Mouse (Mus musculus): ENCODE measurements around the gene Pomgnt2.

The Pomgnt2 gene

DNA sequence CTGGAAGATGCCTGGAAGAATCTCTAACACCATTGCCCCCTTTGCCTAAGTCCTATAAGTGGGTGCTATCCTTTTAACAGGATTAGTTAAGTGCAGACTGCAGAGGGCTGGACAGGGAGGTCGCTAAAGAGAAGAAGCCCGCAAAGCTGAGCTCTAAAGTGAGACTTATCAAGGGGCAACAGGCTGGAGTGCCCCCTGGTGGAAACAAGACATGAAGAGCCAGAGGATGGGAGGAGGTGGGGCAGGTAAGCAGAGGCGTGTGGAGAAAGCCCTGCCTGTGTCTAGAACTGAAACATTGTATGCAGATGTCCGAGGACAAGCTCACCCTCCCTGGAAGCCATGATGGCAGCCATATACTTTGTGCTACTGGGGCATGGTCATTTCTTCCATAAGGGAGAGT, 16.7 kb upstream of the Pomgnt2 start:
- in situ Hi-C loops (cut with MboI, MseI), result no loop called here

DNA sequence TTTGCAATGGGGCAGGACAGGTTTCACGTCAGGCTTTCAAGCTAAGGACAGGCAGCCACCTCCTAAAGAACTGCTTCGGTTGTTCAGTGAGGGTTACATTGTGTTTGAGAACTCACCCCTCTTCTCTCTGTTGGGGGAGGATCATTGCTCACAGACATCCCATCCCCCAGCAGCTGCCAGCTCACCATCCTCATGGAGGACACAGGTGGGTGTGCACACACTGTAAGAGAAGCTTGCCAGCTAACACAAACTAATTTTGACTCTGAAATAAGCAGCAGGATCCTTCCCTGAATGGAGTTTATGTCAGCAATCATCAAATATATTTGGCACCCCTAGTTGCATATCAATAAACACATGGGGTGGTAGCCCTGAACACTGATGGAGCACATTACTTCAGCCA, 15.9 kb upstream of the Pomgnt2 start:
- in situ Hi-C loops (cut with MboI, MseI), result no loop called here

DNA sequence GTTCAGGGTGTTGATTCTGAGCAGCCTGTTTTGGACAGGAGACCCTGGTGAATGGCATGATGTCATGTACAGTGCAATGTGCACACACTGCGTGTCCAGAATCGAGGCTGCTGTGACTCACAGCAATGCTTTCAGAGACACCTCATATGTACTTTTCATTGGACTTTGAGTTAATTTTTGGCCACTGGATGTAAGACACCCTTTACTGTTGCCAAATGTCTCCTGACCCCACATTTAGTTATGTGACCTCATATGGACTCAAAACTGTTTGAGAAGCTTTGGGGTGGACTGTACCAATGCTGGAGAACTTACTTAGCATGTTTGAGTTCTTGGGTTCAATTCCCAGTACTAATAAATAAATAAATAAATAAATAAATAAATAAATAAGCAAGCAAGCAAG, 13.8 kb upstream of the Pomgnt2 start:
- in situ Hi-C loops (cut with MboI, MseI), result no loop called here

DNA sequence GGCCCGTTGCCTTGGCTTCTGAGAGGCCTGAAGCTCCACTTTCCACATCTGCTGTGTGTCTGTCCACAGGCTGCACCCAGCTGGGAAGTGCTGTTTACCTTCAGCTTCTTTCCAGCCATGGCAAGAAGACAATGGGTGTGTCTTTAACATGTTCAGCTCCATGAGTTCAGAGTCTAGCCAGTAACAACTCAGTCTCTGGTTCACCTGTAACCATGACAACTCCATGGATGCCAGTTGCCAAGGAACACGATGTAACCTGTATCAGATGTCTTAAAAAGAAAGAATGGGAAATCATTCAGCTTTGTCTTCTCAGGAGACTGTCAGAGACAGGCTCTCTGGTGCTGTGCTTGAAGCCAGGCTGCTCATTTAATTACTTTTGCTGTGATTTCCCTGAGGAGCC, 12.0 kb upstream of the Pomgnt2 start:
- in situ Hi-C loops (cut with MboI, MseI), result no loop called here

DNA sequence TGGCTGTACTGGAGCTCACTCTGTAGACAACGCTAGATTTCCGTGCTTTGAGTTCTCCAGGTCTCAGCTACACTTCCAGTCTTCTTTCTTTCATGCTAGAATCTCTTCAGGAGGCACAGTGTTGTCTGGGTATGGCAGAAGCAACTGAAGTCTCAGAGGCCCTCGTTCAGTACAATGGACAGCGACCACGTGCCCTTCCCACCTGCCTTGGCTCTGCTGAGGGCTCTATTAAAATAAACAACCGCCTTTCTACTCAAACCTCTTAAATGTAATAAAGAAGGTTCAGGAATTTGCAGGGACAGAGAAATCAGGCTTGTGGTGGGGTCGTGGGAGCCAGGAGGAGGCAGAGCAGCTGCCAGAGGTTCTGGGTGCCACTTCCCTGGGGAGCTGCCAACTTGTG, 9.7 kb upstream of the Pomgnt2 start:
- in situ Hi-C loops (cut with MboI, MseI), result no loop called here

DNA sequence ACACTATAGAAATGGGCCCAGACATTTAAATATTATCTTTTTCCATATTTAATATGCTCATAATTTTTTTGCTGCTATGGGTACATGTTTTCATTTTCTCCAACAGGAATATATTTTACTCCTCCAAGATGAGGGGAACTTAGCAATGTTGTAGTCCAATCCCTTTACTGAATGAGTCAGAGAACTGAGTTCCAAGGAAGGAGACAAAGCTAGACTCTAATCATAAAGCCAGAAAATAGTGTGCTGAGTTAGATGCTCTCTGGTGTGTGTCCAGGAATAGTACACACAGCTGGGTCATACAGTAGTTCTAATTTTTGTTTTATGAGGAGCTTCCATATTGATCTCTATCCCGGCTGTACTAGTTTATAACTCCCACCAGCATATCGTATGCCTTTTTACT, 9.3 kb upstream of the Pomgnt2 start:
- in situ Hi-C loops (cut with MboI, MseI), result no loop called here

DNA sequence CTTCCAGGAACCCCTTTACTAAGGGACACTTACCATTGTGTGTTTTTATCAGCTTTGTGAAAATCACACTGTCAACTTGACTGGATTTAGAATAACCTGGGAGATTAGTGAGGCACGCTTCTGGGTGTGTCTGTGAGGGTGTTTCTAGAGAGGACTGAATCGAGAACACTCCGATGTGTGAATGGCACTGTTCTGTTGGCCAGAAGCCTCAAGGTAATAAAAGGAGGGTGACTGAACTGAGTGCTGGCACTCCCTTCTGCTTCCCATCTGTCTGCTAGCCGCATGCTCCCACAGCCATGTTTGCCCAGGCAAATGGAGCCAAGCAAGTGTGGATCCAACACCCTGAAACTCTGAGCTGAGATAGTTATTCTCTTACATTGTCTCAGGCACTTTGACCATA, 1.1 kb upstream of the Pomgnt2 start:
- in situ Hi-C loops (cut with MboI, MseI), result loop anchor here (25.0 kb wide), 1 partner anchor 161 kb away; the partner anchor contains the start of gene Ccdc13

DNA sequence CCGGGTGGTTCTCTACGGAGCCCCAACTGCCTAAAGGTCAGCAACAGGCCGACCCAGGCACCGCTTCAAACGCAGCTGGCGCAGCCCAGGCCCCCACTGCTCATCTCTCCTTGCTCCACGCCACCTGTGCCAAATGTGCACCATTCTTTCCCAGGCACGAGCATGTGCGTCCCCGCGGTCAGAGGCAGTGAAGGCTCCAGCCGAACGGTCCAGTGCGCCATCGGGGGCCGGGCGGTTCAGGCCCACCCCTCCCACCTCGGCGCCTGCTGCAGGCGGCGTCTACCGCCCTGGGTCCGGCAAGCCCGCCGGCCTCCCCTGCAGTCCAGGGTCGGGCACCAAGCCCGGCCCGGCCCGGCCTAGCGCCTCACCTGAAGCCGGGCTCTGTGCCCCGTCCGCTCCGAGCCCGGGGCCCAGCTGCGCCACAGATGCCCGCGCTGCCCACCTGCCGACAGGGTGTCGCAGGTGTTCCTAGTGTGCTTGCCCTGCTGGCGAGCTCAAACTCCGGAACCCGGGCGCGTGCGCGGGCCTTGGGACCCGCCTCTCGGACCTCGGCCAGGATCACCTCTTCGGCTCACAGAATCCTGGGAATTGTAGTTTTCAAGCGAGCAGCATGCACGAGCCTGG, 1.3 kb downstream of the Pomgnt2 start:
- in situ Hi-C loops (cut with MboI, MseI), result loop anchor here (25.0 kb wide), 1 partner anchor 158 kb away; the partner anchor contains the start of gene Ccdc13

DNA sequence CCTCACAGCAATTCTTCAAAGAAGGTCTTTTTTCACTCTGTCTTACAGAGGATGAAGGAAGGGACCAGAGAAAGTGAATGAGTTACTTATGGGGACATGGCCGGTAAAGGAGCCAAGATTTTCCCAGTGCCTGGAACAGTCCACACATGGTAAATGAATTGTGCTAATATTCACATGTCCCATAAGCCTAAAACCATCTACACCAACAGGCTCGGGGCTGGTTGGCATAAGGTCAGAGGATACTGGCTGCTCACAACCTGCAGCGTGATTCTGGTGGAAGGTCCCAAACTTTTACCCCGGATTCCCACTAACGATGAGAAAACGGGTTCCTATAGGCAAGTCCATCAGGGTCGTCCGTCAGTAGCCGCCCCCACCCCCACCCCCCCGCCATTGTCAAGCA, 1.8 kb downstream of the Pomgnt2 start:
- in situ Hi-C loops (cut with MboI, MseI), result loop anchor here (25.0 kb wide), 1 partner anchor 158 kb away; the partner anchor contains the start of gene Ccdc13

DNA sequence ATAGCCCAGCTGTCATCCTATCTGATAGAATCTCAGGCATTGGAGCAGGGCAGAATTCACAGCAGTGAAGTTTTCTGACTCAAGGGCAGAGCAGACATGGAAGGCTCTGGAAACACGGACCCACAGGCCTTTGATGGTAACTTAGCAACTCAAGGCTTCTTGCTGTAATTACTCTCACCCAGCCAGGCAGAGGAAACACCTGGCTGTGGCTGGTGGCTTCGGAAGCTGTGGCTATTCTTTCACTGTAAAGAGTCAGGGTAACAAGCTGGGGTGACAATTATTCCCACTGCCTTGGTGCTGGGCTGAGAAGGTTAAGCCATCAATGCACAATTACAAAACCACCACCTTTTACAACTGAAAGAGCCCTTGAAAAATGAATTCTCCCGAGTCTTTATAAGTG, 3.9 kb downstream of the Pomgnt2 start:
- in situ Hi-C loops (cut with MboI, MseI), result loop anchor here (25.0 kb wide), 1 partner anchor 156 kb away; the partner anchor contains the start of gene Ccdc13

DNA sequence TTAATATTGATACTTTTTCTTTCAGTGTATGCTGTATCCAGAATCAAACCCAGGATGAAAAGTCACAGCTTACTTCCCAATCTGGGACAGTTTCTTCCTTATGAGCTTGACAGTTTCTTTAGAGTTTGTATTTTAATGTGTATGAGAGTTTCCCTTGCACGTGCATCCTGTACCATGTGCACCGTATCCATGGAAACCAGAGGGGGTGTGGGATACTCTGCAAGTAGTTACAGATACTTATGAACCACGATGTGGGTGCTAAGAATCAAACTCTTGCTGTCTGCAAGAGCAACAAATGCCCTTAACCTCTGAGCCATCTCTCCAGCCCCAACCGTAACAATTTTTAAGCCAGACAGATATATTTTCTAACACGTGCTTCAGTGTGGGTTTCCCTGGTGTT, 5.9 kb downstream of the Pomgnt2 start:
- in situ Hi-C loops (cut with MboI, MseI), result loop anchor here (25.0 kb wide), 1 partner anchor 154 kb away; the partner anchor contains the start of gene Ccdc13

DNA sequence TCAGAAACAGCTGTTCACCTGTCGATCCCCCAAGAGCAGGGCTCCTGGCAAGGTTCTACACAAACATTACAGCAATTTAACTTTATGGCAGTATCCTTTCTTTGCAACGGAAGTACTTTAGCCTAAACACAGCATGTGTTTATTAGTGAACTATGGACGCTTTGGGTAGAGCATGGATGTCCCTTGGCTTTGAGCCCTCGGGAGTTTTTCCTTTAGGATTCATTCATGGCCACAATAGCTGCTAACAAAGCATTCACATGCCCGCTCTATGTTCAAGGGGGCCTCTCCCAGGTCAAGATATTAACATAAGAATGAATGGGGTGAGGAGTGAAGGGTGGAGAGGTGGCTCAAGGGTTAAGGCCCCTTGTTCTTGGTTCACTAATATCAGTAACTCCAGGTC, 7.4 kb downstream of the Pomgnt2 start:
- in situ Hi-C loops (cut with MboI, MseI), result loop anchor here (5.0 to 25.0 kb wide), 2 partner anchors 107 to 152 kb away; partner anchors contain the start of gene Ccdc13

DNA sequence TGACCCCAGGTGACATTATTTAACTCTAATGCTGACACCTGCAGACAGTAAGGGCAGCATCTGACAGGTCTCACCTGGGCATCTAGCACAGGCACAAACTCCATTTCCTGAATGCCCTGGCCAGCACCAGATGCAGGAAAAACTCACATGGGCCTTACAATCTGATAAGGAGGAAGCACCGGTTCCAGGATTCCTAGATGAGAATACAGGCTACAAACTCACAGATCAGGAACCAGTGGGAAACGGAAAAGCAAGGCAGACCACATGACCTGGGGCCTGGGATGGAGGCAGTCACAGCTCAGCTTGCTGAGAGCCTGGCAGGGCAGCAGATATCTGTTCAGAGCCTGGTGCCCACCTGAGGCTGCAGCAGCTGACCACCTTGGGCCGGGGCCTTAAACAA, 8.0 kb downstream of the Pomgnt2 start:
- in situ Hi-C loops (cut with MboI, MseI), result loop anchor here (5.0 to 25.0 kb wide), 2 partner anchors 107 to 152 kb away; partner anchors contain the start of gene Ccdc13

DNA sequence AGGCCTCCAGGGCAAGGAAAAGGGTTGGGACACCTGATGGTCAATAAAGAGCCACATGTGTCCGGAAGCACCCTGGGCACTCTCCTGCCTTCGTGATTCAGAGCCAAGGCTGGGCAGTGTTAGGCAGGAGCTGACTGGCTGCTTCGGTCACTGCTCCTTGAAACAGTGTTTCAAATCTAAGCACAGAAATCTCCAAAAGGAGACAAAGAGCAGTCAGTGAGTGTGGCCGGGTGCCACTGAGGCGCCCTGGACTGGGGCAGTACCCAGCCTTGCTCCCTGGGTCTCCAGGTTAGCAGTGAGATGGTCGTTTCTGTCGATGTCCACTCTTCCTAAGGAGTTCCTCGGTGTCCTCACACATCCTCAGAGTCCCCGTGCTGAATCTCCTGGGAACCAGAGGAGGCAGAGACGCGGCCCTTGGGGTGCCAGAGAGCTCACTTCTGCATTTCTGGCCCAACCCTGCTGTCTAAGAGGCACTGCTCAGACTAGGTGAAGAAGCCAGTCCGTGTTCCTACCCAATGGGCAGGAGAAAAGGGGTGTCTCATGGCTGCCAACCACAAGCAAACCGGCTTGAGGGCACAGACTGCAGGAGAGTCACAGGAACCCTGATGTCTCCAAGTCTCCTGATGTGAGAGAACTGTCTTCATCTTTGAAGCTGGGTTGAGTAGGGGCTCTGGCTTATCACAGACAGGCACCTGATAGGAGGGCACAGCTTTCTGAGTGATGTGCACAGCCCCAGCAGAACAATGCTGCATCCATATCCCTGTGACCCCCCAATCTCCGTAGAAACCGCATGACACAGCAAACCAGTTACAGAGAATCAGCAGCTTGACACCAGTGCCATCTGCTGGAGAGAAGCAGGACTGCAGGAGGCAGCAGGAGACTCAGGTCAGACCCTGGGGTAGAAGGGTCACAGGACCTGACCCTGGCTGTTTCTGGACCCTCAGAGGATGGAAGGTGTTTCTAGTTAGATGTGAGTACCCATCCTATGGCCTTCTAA, 12.1 kb downstream of the Pomgnt2 start:
- in situ Hi-C loops (cut with MboI, MseI), result loop anchor here (5.0 to 25.0 kb wide), 2 partner anchors 102 to 147 kb away; partner anchors contain the start of gene Ccdc13

DNA sequence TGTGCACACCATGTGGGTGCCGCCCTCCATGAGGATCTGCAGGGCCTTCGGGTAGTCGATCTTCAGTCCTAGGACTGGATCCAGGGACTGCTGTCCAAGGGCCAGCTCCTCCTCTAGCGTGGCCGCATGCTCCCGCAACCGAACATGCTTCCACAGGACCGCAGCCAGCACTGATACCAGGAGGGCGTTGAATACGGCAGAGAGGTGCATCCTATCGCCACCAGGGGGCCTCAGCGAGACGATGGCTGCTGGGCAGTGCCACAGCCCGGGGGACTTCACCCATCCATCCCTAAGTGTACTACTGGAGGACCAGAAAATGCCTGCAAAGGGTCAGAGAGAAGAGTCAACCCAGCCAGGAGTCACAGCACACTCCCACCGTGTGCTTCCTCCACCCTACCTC, 13.4 kb downstream of the Pomgnt2 start:
- in situ Hi-C loops (cut with MboI, MseI), result loop anchor here (25.0 kb wide), 1 partner anchor 146 kb away; the partner anchor contains the start of gene Ccdc13

DNA sequence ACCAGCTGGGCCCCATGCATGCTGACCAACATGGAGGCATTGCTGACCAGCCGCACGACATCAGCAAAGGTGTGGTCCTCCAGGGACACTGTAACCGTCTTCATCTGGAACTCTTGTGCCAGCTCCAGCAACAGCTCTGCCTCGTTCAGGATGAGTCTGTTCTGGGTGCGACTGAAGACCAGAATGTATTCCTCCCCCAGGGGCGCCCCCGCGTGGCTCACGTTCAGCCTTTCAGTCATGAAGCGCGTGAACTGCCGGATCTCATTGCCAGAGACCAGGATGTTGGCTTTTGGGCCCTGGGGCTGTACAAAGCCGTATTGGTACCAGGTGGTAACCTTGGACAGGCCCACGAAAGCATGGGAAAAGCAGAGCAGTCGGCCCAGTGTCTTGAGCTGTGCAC, 14.2 kb downstream of the Pomgnt2 start:
- in situ Hi-C loops (cut with MboI, MseI), result loop anchor here (25.0 kb wide), 1 partner anchor 145 kb away; the partner anchor contains the start of gene Ccdc13

DNA sequence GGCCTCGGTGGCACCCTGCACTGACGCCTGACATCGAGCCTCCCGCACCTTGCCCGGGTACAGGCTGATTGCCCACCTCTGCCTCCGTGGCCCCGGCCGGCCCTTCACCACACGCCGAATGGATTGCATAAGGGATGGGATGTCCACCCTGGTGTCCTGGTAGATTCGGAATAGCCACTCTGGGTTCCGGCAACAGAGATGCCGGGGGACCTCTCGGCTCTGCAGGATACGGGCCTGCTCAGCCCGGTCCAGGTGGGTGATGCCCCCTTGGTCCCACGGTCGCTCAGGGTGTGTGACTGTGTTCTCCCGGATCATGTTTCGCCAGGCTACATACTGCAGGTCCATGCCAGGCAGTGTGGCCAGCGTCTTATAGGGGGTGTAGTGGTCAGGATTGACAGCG, 14.7 kb downstream of the Pomgnt2 start:
- in situ Hi-C loops (cut with MboI, MseI), result loop anchor here (25.0 kb wide), 1 partner anchor 145 kb away; the partner anchor contains the start of gene Ccdc13

DNA sequence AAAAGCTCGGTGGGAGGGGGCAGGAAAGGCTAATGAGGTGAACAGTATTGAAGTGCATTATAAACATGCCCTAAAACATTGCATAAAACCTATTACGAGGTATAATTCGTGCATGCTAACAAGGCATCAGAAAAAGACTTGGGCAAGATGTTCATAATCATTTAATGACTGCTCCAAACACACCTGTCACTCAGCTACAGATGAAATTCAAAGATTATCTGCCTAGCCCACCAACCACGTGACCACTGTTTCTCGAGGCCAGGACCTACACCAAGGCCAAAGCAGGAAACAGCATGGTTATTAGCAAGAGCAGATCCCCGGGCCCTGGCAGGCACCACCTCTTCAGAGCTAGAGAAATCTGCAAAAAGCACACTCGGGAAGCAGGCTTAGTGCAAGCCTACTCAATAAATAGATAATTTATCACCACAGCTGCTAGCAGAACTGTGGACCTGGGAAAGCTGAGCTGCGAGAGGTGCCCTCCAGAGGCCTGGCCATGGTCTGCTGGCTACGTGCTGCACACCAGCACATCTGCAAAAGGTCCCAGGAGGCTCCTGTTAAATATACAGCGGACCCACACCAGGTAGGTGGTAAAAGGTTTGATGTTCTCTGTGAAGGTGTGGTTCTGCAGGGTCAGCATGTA, 15.3 kb downstream of the Pomgnt2 start:
- in situ Hi-C loops (cut with MboI, MseI), result loop anchor here (25.0 kb wide), 1 partner anchor 144 kb away; the partner anchor contains the start of gene Ccdc13

DNA sequence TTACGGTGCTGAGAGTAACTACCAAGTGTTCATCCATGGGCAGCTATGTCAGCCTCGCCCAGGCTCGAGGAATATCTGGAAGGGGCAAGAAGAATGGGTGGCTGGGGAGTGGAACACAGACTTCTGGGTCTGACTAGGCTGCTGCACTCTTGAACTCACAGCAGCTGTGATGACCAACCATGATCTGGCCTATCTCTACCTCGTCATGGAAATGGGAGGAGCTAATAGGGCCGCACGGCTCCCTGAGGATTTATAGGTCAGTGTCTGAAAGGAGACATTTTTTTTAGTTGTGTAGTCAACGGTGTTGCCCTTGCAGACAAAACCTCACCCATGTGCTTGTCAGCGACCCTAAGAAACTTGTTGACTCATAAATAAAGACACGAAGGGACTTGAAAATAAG, 15.9 kb downstream of the Pomgnt2 start:
- in situ Hi-C loops (cut with MboI, MseI), result loop anchor here (25.0 kb wide), 1 partner anchor 144 kb away; the partner anchor contains the start of gene Ccdc13

DNA sequence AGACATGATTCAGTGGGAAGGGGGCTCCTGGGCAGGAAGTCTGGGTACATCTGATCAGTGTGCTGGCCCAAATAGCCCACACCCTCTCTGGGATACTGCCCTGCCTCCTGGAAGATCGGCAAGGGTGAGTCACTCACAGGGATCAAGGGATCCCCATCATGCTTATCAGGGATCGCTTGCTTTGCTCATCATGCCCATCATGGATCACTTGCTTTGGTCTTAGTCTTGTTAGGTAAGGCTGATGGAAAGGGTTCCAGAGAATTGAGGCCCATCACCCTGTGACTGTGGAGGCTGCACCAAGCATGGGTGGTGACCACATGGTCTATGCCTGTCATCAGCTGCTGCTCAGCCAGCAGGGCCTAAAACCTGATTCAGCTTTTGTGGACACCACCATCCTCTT, 21.6 kb downstream of the Pomgnt2 start:
- in situ Hi-C loops (cut with MboI, MseI), result loop anchor here (25.0 kb wide), 1 partner anchor 138 kb away; the partner anchor contains the start of gene Ccdc13
